Mouse (Mus musculus): Measurements from ENCODE around the gene Rfx5. TPM values are rescaled to one million over a fixed set of nuclear protein-coding genes. Genes with fewer than 3 reads are reported as not detected.

Rfx5 gene
- polyA plus RNA-seq, 2 experiments = 12.9 to 29.9 TPM

DNA sequence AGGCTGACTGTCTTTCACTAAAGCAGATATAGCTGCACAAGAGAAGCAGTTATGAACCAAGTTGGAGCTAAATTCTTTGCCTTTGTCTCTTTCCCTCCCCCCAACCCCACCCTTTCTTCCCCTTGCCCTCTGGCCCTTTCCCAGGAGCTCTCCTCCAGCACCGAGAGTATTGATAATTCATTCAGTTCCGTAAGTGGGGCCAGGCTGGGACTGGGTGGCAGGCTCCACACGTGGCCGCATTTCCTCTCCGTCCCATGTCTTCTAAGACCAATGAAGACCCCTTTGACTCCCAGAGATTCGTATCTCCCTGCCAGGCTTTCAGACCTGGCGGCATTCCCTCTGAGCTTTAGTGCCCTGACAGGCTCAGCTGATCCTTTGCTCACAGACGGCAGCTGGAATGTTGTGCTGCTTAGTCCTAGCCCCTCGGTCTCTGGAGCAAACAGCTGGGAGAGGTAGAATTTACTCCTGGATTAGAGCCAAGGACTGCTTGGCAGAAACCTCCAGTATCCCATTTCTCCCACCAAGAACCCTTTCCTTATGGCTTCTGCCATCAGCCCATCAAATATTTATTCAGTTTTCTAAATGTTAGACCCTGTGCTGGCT, 35.4 kb downstream of the Rfx5 start:
- peak; percentile 86 for ATAC-seq (ENCODE audit: low FRiP score, low read depth)
- H3K9ac ChIP-seq (ENCODE audit: low read depth, low read length, severe bottlenecking) = no peak overlapping the region
- H3K27ac ChIP-seq (replicated peaks; ENCODE audit: low read depth, low read length) = peak overlapping the region; percentile 35
- peaks cover 15% of the 10 kb centered on the region for H3K4me1 ChIP-seq (ENCODE audit: control insufficient read depth, insufficient read depth, low read length)
- no peak overlapping the region for H3K4me3 ChIP-seq (replicated peaks; ENCODE audit: low read length)
- peaks cover 54% of the 10 kb centered on the region for H3K36me3 ChIP-seq (ENCODE audit: control insufficient read depth, insufficient read depth, low read length)
- WGBS = 35% methylated on average over 9 of the region's 9 CpGs
- H3K4me2 ChIP-seq (replicated peaks; ENCODE audit: low read depth, low read length, severe bottlenecking) = no peak overlapping the region
- peak; percentile 84 for DNase-seq (ENCODE audit: low spot score)
- no peaks in the 10 kb centered on the region for H3K27me3 ChIP-seq (ENCODE audit: control insufficient read depth, insufficient read depth, low read length)
- TF ChIP-seq POLR2A (IDR thresholded peaks at IDR 0.05; ENCODE audit: borderline replicate concordance, extremely low read depth, insufficient read depth, insufficient read length) = no peak
- no peaks in the 10 kb centered on the region for H3K9me3 ChIP-seq (ENCODE audit: control insufficient read depth, low read length)

DNA sequence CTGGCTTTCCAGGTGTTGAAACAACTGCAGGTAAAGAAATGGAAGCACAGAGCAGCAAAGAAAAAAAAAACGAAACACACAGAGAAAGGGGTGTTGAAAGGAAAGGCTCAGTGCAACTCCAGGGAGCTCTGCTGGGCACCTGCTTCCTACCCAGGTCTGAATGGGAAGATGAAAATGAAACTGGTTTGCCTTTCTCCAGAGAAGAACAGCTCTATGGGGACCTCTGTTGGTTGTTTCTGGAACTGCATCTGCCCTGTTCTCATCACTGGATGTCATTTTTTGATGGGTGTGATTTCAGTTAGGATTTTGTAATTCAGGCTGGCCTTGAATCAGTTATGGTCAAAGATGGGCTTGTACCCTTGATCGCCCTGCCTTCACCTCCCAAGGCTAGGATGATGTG, 43.1 kb downstream of the Rfx5 start:
- Histone ChIP-seq H3K4me1 (ENCODE audit: control insufficient read depth, insufficient read depth, low read length) (no peaks in the 10 kb centered on the region), H3K27me3 (ENCODE audit: control insufficient read depth, insufficient read depth, low read length) (no peaks in the 10 kb centered on the region), H3K4me3 (replicated peaks; ENCODE audit: low read length) (no peak overlapping the region), H3K9ac (ENCODE audit: low read depth, low read length, severe bottlenecking) (no peak overlapping the region), H3K36me3 (ENCODE audit: control insufficient read depth, insufficient read depth, low read length) (peaks cover 97% of the 10 kb centered on the region), H3K4me2 (replicated peaks; ENCODE audit: low read depth, low read length, severe bottlenecking) (no peak overlapping the region), H3K9me3 (ENCODE audit: control insufficient read depth, low read length) (no peaks in the 10 kb centered on the region), H3K27ac (replicated peaks; ENCODE audit: low read depth, low read length) (no peak overlapping the region)
- 42% methylated on average over 2 of the region's 2 CpGs for WGBS
- no peak for TF ChIP-seq POLR2A (IDR thresholded peaks at IDR 0.05; ENCODE audit: borderline replicate concordance, extremely low read depth, insufficient read depth, insufficient read length)
- ATAC-seq (ENCODE audit: low FRiP score, low read depth) (0 out of 2 replicates have a peak, but pooled peaks have one; percentile 27), DNase-seq (ENCODE audit: low spot score) (peak; percentile 89)

DNA sequence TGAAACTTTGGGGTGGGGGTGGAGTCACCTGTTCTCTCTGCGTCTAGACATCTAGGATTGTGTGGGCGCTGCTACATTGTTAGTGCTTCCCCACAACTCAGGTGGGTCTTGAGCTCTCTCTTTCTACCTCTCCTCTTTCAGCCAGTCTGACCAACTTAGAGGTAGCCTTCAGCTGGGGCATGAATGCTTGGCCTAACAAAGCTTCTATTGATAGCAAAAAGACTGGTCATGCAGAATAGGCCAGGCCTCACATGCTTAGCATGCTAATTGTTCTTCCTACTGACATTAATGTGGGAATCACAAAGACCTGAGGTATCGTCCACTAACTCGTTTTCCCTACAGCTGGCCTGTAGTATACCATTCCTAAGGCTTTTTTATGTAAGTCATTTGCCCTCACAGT, 48.7 kb downstream of the Rfx5 start:
- TF ChIP-seq POLR2A (IDR thresholded peaks at IDR 0.05; ENCODE audit: borderline replicate concordance, extremely low read depth, insufficient read depth, insufficient read length) = no peak
- 89% methylated on average over 4 of the region's 4 CpGs for WGBS
- no peaks in the 10 kb centered on the region for H3K27me3 ChIP-seq (ENCODE audit: control insufficient read depth, insufficient read depth, low read length)
- ATAC-seq (ENCODE audit: low FRiP score, low read depth) = no peak
- H3K4me3 ChIP-seq (replicated peaks; ENCODE audit: low read length) = no peak overlapping the region
- no peak for DNase-seq (ENCODE audit: low spot score)
- no peak overlapping the region for H3K9ac ChIP-seq (ENCODE audit: low read depth, low read length, severe bottlenecking)
- no peak overlapping the region for H3K27ac ChIP-seq (replicated peaks; ENCODE audit: low read depth, low read length)
- no peak overlapping the region for H3K4me2 ChIP-seq (replicated peaks; ENCODE audit: low read depth, low read length, severe bottlenecking)
- peaks cover 96% of the 10 kb centered on the region for H3K36me3 ChIP-seq (ENCODE audit: control insufficient read depth, insufficient read depth, low read length)
- no peaks in the 10 kb centered on the region for H3K9me3 ChIP-seq (ENCODE audit: control insufficient read depth, low read length)
- H3K4me1 ChIP-seq (ENCODE audit: control insufficient read depth, insufficient read depth, low read length) = no peaks in the 10 kb centered on the region

DNA sequence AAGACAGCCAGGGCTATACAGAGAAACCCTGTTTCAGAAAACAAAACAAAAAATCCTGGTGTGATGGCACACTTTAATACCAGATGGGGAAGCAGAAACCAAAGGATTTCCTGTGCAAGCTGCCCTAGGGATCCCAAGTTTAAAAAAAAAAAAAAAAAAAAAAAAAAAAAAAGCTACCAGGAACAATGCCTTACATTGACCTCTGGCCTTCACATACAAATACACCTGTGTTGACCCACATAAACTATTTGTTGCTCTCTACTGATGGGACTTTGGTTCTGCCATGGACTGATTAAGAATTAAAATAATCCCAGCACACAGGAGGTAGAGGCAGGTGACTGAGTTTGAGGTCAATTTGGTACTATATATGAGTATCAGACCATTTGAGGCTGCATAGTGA, 49.4 kb downstream of the Rfx5 start:
- H3K4me1 ChIP-seq (ENCODE audit: control insufficient read depth, insufficient read depth, low read length) = no peaks in the 10 kb centered on the region
- H3K4me3 ChIP-seq (replicated peaks; ENCODE audit: low read length) = no peak overlapping the region
- H3K36me3 ChIP-seq (ENCODE audit: control insufficient read depth, insufficient read depth, low read length) = peaks cover 96% of the 10 kb centered on the region
- H3K27ac ChIP-seq (replicated peaks; ENCODE audit: low read depth, low read length) = no peak overlapping the region
- no peak for TF ChIP-seq POLR2A (IDR thresholded peaks at IDR 0.05; ENCODE audit: borderline replicate concordance, extremely low read depth, insufficient read depth, insufficient read length)
- H3K9ac ChIP-seq (ENCODE audit: low read depth, low read length, severe bottlenecking) = no peak overlapping the region
- no peaks in the 10 kb centered on the region for H3K9me3 ChIP-seq (ENCODE audit: control insufficient read depth, low read length)
- no peak for ATAC-seq (ENCODE audit: low FRiP score, low read depth)
- H3K4me2 ChIP-seq (replicated peaks; ENCODE audit: low read depth, low read length, severe bottlenecking) = no peak overlapping the region
- no peaks in the 10 kb centered on the region for H3K27me3 ChIP-seq (ENCODE audit: control insufficient read depth, insufficient read depth, low read length)
- no peak for DNase-seq (ENCODE audit: low spot score)

DNA sequence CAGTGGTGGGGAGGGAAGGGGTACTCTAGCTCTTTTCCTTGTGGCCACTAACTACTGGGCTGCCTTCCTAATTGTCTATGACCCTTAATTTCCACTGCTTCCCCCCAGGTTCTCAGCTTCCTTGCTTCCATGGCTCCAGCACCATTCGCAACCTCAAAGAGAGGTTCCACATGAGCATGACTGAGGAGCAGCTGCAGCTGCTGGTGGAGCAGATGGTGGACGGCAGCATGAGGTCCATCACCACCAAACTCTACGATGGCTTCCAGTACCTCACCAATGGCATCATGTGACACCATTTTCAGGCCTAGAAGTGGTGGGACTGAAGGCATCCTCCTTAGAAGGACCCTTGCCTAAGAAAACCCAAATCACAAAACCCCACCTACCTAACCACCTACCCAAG, 51.8 kb downstream of the Rfx5 start:
- ATAC-seq (ENCODE audit: low FRiP score, low read depth) = no peak
- DNase-seq (ENCODE audit: low spot score) = no peak
- Histone ChIP-seq H3K9ac (ENCODE audit: low read depth, low read length, severe bottlenecking) (no peak overlapping the region), H3K4me2 (replicated peaks; ENCODE audit: low read depth, low read length, severe bottlenecking) (no peak overlapping the region), H3K4me1 (ENCODE audit: control insufficient read depth, insufficient read depth, low read length) (no peaks in the 10 kb centered on the region), H3K4me3 (replicated peaks; ENCODE audit: low read length) (no peak overlapping the region), H3K9me3 (ENCODE audit: control insufficient read depth, low read length) (no peaks in the 10 kb centered on the region), H3K27ac (replicated peaks; ENCODE audit: low read depth, low read length) (no peak overlapping the region), H3K27me3 (ENCODE audit: control insufficient read depth, insufficient read depth, low read length) (no peaks in the 10 kb centered on the region), H3K36me3 (ENCODE audit: control insufficient read depth, insufficient read depth, low read length) (peaks cover 95% of the 10 kb centered on the region)
- WGBS = 92% methylated on average over 3 of the region's 3 CpGs
- no peak for TF ChIP-seq POLR2A (IDR thresholded peaks at IDR 0.05; ENCODE audit: borderline replicate concordance, extremely low read depth, insufficient read depth, insufficient read length)

DNA sequence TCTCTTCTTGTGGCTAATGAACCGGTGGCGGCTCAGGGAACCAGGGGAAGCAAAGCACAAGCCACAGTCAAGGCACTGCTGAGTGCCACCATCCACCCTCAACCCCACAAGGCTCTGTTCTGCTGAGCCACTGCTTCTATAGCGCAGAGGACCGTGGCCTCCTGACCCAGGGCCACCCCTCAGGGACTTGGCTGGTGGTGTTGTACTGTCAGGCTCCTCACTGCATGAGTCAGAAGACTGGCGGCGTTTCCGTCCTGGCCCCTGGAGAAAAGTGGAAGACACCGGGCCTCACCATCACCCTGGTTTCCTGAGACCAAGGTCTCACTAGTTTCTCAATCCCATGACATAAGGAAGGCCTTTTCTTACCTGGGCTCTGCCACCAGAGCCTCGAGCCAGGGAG, 53.8 kb downstream of the Rfx5 start:
- Histone ChIP-seq H3K27ac (replicated peaks; ENCODE audit: low read depth, low read length) (no peak overlapping the region), H3K9me3 (ENCODE audit: control insufficient read depth, low read length) (no peaks in the 10 kb centered on the region), H3K4me2 (replicated peaks; ENCODE audit: low read depth, low read length, severe bottlenecking) (no peak overlapping the region), H3K36me3 (ENCODE audit: control insufficient read depth, insufficient read depth, low read length) (peaks cover 95% of the 10 kb centered on the region), H3K27me3 (ENCODE audit: control insufficient read depth, insufficient read depth, low read length) (no peaks in the 10 kb centered on the region), H3K4me3 (replicated peaks; ENCODE audit: low read length) (no peak overlapping the region), H3K9ac (ENCODE audit: low read depth, low read length, severe bottlenecking) (no peak overlapping the region), H3K4me1 (ENCODE audit: control insufficient read depth, insufficient read depth, low read length) (no peaks in the 10 kb centered on the region)
- 90% methylated on average over 9 of the region's 9 CpGs for WGBS
- DNase-seq (ENCODE audit: low spot score) (no peak), ATAC-seq (ENCODE audit: low FRiP score, low read depth) (no peak)
- TF ChIP-seq POLR2A (IDR thresholded peaks at IDR 0.05; ENCODE audit: borderline replicate concordance, extremely low read depth, insufficient read depth, insufficient read length) = no peak

Measured in limb, embryonic 14.5 days (tissue).